Mouse (Mus musculus) limb, embryonic 13.5 days (tissue): Measurements from ENCODE around the gene Nudt16l1. TPM values are rescaled to one million over a fixed set of nuclear protein-coding genes. Genes with fewer than 3 reads are reported as not detected.

Experiments
- polyA plus RNA-seq: library from polyadenylated mRNA; unstranded; fragments of >200 nt; fragmentation: Nextera tagmentation; extraction: Ambion mirVana; gene quantifications from 2 replicates; pipeline ENCODE4 v1.2.1, GENCODE M21; 2015

Nudt16l1 gene
- polyA plus RNA-seq, 1 experiment from 2014 or later: 178 TPM

Other genes starting within 250 kb of the Nudt16l1 start
- gene Nmral1, start 219.4 kb upstream of the Nudt16l1 start, polyA plus RNA-seq: 113 and 118 TPM in 2 replicates
- 112 and 116 TPM in 2 replicates for gene Hmox2, start 212.4 kb upstream of the Nudt16l1 start, polyA plus RNA-seq
- 97.5 and 102 TPM in 2 replicates for gene Cdip1, start 148.5 kb upstream of the Nudt16l1 start, polyA plus RNA-seq
- 0.75 and 1.2 TPM in 2 replicates for gene 4930562C15Rik, start 103.3 kb upstream of the Nudt16l1 start, polyA plus RNA-seq
- gene Ubald1, start 58.4 kb upstream of the Nudt16l1 start, polyA plus RNA-seq: 41.1 and 42.1 TPM in 2 replicates
- gene Mgrn1, start 52.5 kb upstream of the Nudt16l1 start, polyA plus RNA-seq: 98.9 and 102 TPM in 2 replicates
- gene Anks3, start 25.4 kb downstream of the Nudt16l1 start, polyA plus RNA-seq: 76.2 and 76.4 TPM in 2 replicates
- gene Sept12, start 59.1 kb downstream of the Nudt16l1 start, polyA plus RNA-seq: not detected in 2 replicates
- 4.1 and 4.8 TPM in 2 replicates for gene Smim22, start 68.5 kb downstream of the Nudt16l1 start, polyA plus RNA-seq
- gene Rogdi, start 74.8 kb downstream of the Nudt16l1 start, polyA plus RNA-seq: 63.6 and 67.4 TPM in 2 replicates
- gene Glyr1, start 111.1 kb downstream of the Nudt16l1 start, polyA plus RNA-seq: 140 and 150 TPM in 2 replicates
- 21.6 and 22.8 TPM in 2 replicates for gene Ubn1, start 111.3 kb downstream of the Nudt16l1 start, polyA plus RNA-seq
- 5.5 and 5.8 TPM in 2 replicates for gene Ppl, start 193.7 kb downstream of the Nudt16l1 start, polyA plus RNA-seq
- gene Sec14l5, start 208.3 kb downstream of the Nudt16l1 start, polyA plus RNA-seq: 0.06 and 0.10 TPM in 2 replicates